Mouse (Mus musculus): ENCODE data around the gene Gm10300. TPM values are rescaled to one million over a fixed set of nuclear protein-coding genes. Genes with fewer than 3 reads are reported as not detected.

Gm10300 gene
- total and polyA plus RNA-seq, 3 experiments: 0.08 TPM; not detected in 2

DNA sequence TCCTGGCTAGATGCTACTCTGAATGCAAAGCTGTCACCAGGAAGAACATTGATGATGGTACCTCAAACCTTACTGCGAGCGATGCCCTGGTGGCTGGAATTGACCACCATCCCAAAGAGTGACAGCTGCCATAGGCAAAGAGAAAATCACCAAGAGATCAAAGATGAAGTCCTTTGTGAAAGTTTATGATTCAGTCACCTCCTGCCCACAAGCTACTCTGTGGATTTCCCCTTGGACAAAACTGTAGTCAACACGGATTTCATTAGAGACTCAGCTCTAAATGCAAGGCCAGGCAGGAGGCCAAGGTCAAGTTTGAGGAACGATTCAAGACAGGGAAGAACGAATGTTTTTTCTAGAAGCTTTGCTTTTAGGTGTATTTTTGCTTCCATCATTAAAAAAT lies 19.4 kb downstream of the Gm10300 start:
- in situ Hi-C loops (cut with MboI; ENCODE audit: low pct_ligation_motif_present, low pct_unique_long_range_greater_than_20kb, low sequenced_read_pairs) (loop anchor here (10.0 to 25.0 kb wide), 2 partner anchors 81 to 418 kb away; partner anchors contain the start of gene Sesn2), dilution Hi-C loops (cut with MboI; ENCODE audit: extremely low pct_ligation_motif_present, extremely low pct_unique_long_range_greater_than_20kb, low sequenced_read_pairs) (no loop called here)
- TF ChIP-seq EP300 (IDR thresholded peaks at IDR 0.05; ENCODE audit: low read length): peak; percentile 72
- TF ChIP-seq IRF4 (IDR thresholded peaks at IDR 0.05; ENCODE audit: low read depth, low read length): peak; percentile 75; the same call in 1 of the 2 replicates
- TF ChIP-seq MEF2A (IDR thresholded peaks at IDR 0.05; ENCODE audit: borderline replicate concordance, low read depth, low read length): no peak
- Histone ChIP-seq H3K4me2 (ENCODE audit: insufficient read depth, low read depth, poor library complexity, severe bottlenecking) (no peak overlapping the region), H3K27ac (ENCODE audit: insufficient read depth, low read depth) (no peak overlapping the region), H3K4me3 (replicated peaks in 1 of 3; ENCODE audit: low read depth in 2 of 3, low read length in 2 of 3, poor library complexity in 1 of 3) (no peak overlapping the region), H3K9me3 (replicated peaks; ENCODE audit: low read length) (peaks cover 3% of the 10 kb centered on the region), H3K9ac (ENCODE audit: insufficient read depth, low read depth) (no peak overlapping the region), H3K4me1 (ENCODE audit: control insufficient read depth in 1 of 2, insufficient read depth in 2 of 2) (peaks cover 4 to 11% of the 10 kb centered on the region in 2 experiments; a peak in 3 of 4 replicates), H3K36me3 (replicated peaks in 1 of 2; ENCODE audit: control insufficient read depth in 1 of 2, insufficient read depth in 1 of 2, low read length in 1 of 2) (no peaks in the 10 kb centered on the region), H3K79me2 (replicated peaks; ENCODE audit: control insufficient read depth, extremely low read depth, insufficient read depth, poor library complexity, severe bottlenecking) (no peaks in the 10 kb centered on the region), H3K27me3 (replicated peaks) (peaks cover 8% of the 10 kb centered on the region)
- DNase-seq (ENCODE audit: extremely low read depth): no peak

DNA sequence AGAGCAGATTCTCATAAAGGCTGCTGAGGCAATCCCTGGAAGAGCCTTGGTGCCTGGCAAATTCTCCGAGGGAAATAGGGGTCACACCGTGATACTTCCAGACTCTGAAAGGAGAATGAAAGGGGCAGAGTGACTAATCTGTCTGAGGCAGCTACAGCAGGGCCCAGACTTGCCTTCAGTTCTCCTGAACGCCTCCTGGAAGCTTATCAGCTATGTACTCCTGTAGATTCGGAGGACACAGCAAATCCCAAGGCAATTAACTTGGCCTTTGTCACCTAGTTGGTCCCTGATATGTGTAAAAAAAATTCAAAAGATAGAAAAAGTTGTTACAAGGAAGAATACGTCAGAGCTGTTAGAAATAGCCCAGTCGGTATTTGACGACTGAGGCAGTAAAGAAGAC lies 20.5 kb downstream of the Gm10300 start:
- Histone ChIP-seq H3K27me3 (replicated peaks) (peaks cover 19% of the 10 kb centered on the region), H3K4me2 (ENCODE audit: insufficient read depth, low read depth, poor library complexity, severe bottlenecking) (no peak overlapping the region), H3K27ac (ENCODE audit: insufficient read depth, low read depth) (no peak overlapping the region), H3K9me3 (replicated peaks; ENCODE audit: low read length) (peaks cover 3% of the 10 kb centered on the region), H3K36me3 (replicated peaks in 1 of 2; ENCODE audit: control insufficient read depth in 1 of 2, insufficient read depth in 1 of 2, low read length in 1 of 2) (no peaks in the 10 kb centered on the region), H3K9ac (ENCODE audit: insufficient read depth, low read depth) (no peak overlapping the region), H3K4me3 (replicated peaks in 1 of 3; ENCODE audit: low read depth in 2 of 3, low read length in 2 of 3, poor library complexity in 1 of 3) (no peak overlapping the region), H3K79me2 (replicated peaks; ENCODE audit: control insufficient read depth, extremely low read depth, insufficient read depth, poor library complexity, severe bottlenecking) (no peaks in the 10 kb centered on the region), H3K4me1 (ENCODE audit: control insufficient read depth in 1 of 2, insufficient read depth in 2 of 2) (peaks cover 4 to 11% of the 10 kb centered on the region in 2 experiments; a peak in 3 of 4 replicates)
- dilution Hi-C loops (cut with MboI; ENCODE audit: extremely low pct_ligation_motif_present, extremely low pct_unique_long_range_greater_than_20kb, low sequenced_read_pairs) (no loop called here), in situ Hi-C loops (cut with MboI; ENCODE audit: low pct_ligation_motif_present, low pct_unique_long_range_greater_than_20kb, low sequenced_read_pairs) (loop anchor here (10.0 to 25.0 kb wide), 2 partner anchors 80 to 417 kb away; partner anchors contain the start of gene Sesn2)
- TF ChIP-seq ZNF384 (IDR thresholded peaks at IDR 0.05; ENCODE audit: low read depth, low read length) (no peak), ZMIZ1 (IDR thresholded peaks at IDR 0.05; ENCODE audit: low read depth, low read length) (no peak)
- no peak for DNase-seq (ENCODE audit: extremely low read depth)

DNA sequence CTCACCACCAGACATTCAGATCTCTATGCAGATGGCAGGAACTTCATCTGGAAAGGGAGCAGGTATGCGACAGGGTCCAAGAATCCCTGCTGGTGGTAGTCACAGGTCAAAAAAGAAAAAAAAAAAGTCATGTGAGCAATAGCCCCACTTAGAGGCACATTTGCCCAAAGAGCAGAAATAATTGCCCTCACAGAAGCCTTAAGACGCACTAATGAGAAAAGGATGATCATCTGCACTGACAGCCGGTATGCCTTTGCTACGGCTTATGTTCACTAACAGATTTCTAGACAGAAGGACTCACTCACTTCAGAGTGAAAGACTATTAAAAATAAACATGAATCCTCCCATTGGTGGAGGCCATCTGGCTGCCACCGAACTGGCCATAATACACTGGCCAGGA lies 25.1 kb downstream of the Gm10300 start:
- in situ Hi-C loops (cut with MboI; ENCODE audit: low pct_ligation_motif_present, low pct_unique_long_range_greater_than_20kb, low sequenced_read_pairs): loop anchor here (10.0 to 25.0 kb wide), 2 partner anchors 75 to 413 kb away; partner anchors contain the start of gene Sesn2

More for the DNA sequence above, 25.1 kb downstream of the Gm10300 start:
- no peak for DNase-seq (ENCODE audit: extremely low read depth)
- dilution Hi-C loops (cut with MboI; ENCODE audit: extremely low pct_ligation_motif_present, extremely low pct_unique_long_range_greater_than_20kb, low sequenced_read_pairs): no loop called here
- Histone ChIP-seq H3K4me2 (ENCODE audit: insufficient read depth, low read depth, poor library complexity, severe bottlenecking) (no peak overlapping the region), H3K27me3 (replicated peaks) (peaks cover 44% of the 10 kb centered on the region), H3K9ac (ENCODE audit: insufficient read depth, low read depth) (no peak overlapping the region), H3K4me1 (ENCODE audit: control insufficient read depth in 1 of 2, insufficient read depth in 2 of 2) (peaks cover 4 to 9% of the 10 kb centered on the region in 2 experiments; a peak in 3 of 4 replicates), H3K27ac (ENCODE audit: insufficient read depth, low read depth) (no peak overlapping the region), H3K9me3 (replicated peaks; ENCODE audit: low read length) (no peaks in the 10 kb centered on the region), H3K79me2 (replicated peaks; ENCODE audit: control insufficient read depth, extremely low read depth, insufficient read depth, poor library complexity, severe bottlenecking) (no peaks in the 10 kb centered on the region), H3K36me3 (replicated peaks in 1 of 2; ENCODE audit: control insufficient read depth in 1 of 2, insufficient read depth in 1 of 2, low read length in 1 of 2) (no peaks in the 10 kb centered on the region), H3K4me3 (replicated peaks in 1 of 3; ENCODE audit: low read depth in 2 of 3, low read length in 2 of 3, poor library complexity in 1 of 3) (no peak overlapping the region)
- TF ChIP-seq ETS1 (conservative IDR thresholded peaks at IDR 0.05; ENCODE audit: low read depth, low read length) (no peak), RCOR1 (conservative IDR thresholded peaks at IDR 0.05; ENCODE audit: low read depth, low read length) (no peak), USF1 (IDR thresholded peaks at IDR 0.05; ENCODE audit: low read depth, low read length) (no peak), TCF12 (IDR thresholded peaks at IDR 0.05; ENCODE audit: low read depth, low read length) (no peak), SIN3A (IDR thresholded peaks at IDR 0.05; ENCODE audit: low read length) (no peak), NRF1 (IDR thresholded peaks at IDR 0.05; ENCODE audit: low read depth, low read length) (no peak), POLR2AphosphoS2 (IDR thresholded peaks at IDR 0.05; ENCODE audit: low read depth, low read length) (no peak), POLR2A (IDR thresholded peaks at IDR 0.05; ENCODE audit: low read depth, low read length) (no peak), PAX5 (IDR thresholded peaks at IDR 0.05; ENCODE audit: low read length) (no peak), KAT2A (IDR thresholded peaks at IDR 0.05; ENCODE audit: insufficient replicate concordance, low read length) (no peak), ZKSCAN1 (IDR thresholded peaks at IDR 0.05; ENCODE audit: borderline replicate concordance, low read depth, low read length) (no peak), ZNF384 (IDR thresholded peaks at IDR 0.05; ENCODE audit: low read depth, low read length) (no peak), MEF2A (IDR thresholded peaks at IDR 0.05; ENCODE audit: borderline replicate concordance, low read depth, low read length) (no peak), SMC3 (IDR thresholded peaks at IDR 0.05; ENCODE audit: low read depth, low read length) (no peak), HCFC1 (IDR thresholded peaks at IDR 0.05; ENCODE audit: low read depth, low read length) (no peak), UBTF (IDR thresholded peaks at IDR 0.05; ENCODE audit: low read depth, low read length) (no peak)

Data from CH12.LX (cell line).